Mouse (Mus musculus): Measurements from ENCODE around the gene Plin4.

The Plin4 gene

DNA sequence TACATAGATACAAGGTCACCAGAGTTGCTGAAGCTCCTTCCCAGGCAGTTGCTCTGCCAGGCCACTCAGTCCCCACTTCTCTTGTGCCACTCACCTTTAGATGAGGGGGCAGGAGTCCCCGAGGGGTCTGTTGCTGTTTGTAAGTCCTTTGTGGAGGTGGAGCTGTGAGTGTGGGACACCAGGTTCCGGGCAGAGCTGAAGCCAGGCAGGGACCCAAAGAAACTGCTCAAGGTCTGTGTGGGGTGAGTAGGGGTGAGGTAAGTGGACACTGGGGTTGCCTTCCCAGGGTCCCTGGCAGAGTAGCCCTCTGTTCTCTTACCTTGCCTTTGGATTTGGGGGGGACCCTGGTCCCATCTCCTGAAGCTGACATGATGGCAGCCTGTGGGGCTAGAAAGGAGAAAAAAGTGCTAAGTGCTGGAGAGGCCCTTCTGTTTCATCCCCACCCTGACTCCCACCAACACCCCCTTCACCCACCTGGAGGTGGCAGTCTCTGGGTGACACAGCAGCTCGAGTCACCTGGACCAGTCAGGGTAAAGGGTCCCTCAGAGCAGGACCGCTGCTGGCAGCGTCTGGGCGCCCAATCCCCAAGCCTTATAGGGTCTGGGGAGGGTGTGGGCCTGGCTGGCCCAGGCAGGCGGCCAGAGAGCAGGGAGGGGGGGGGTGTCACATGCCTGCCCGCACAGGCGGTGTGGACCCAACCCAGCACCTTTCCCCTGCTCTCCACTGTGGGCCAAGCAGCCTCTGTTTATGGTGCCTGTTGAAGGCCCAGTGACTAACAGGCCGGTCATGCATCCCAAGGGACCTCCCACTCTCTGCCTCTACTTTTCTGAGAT, at the start of gene Plin4:
TSS of gene Plin4 (minus strand) at position 585 of the 833 bp plus-strand sequence.
- in situ Hi-C loops (cut with MboI; ENCODE audit: low pct_unique_long_range_greater_than_20kb in 1 of 2, low sequenced_read_pairs in 2 of 2, unreplicated experiment in 1 of 2) = no loop called here

DNA sequence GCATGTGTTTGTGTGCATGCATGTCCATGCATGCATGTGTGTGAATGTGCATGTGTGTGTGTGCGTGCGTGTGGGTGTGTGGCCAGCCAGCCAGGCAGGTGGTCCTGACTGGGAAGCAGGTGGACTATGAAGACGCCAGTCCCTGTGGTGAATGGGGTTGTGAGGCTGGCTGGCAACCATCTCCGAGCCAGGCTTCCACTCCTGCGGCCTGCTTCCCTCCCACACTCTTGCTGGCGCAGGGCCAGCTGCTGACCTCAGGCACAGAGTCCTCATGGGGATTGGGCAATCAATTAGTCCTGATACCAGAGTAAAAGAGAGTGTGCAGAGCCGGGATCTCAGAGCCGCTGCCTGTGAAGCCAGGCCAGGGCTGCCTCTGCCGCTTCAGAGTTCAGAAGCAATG, 44.0 kb upstream of the Plin4 start:
- in situ Hi-C loops (cut with MboI; ENCODE audit: low pct_unique_long_range_greater_than_20kb in 1 of 2, low sequenced_read_pairs in 2 of 2, unreplicated experiment in 1 of 2) = no loop called here

GRCm38 (mm10) chr17:56149897-56150296, 40.3 kb upstream of the Plin4 start:
- in situ Hi-C loops (cut with MboI; ENCODE audit: low pct_unique_long_range_greater_than_20kb in 1 of 2, low sequenced_read_pairs in 2 of 2, unreplicated experiment in 1 of 2) = no loop called here

DNA sequence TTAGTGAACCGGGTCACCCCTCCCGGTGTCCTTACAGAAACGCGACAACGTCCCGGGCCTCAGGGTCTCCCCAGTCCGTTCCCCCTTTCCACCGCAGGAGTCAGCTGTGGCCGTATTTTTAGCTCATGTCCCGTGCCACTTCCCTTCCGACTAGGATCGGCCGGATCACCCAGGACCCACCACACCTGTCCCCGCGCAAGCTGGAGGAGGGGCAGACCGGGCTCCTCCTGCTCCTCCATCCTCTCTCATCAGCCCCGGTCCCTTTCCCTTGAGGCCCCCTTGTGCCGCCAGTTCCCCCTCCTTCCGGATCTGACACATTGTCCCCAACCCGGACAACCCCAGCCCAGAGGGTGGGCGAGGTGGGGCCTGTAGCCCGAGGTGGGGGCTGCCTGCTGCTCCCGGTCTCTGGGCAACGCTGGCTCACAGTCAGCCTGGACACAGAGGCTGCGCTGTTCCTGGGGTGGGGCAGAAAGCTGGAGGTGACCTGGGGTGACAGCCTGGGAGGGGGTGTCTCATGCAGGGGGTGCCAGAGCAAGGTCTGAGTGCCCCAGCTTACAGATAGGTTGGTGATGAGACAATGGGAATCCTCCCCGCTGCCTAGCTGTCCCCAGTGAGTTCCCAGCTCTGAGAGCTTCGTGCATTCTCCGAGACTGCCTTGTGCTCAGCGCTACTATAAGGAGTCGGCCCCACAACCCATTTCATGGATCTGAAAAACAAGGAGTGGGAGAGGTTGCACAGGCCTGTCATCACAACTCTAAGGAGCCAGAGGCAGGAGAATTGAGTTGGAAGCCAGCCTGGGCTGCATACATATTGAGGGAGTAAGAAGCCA, 39.4 kb upstream of the Plin4 start:
- in situ Hi-C loops (cut with MboI; ENCODE audit: low pct_unique_long_range_greater_than_20kb in 1 of 2, low sequenced_read_pairs in 2 of 2, unreplicated experiment in 1 of 2) = no loop called here

DNA sequence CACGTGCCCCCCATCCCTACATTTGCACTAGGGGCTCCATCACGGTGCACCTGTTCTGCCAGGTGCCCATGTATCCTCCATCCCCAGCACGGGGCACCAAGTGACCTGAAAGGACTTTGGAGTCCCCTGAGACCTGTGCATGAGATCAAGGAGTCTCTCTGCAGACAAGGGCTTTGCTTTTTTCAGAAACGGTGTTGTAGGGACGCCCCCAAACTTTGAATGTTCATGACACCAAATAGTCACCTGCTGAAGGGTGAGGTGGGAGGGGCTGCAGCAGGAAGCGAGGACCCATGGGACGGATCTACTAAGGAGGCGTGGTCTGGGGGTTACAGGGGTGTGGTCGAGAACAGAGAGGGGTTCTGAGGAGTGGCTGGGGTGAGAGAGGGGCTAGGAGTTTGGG, 38.7 kb upstream of the Plin4 start:
- in situ Hi-C loops (cut with MboI; ENCODE audit: low pct_unique_long_range_greater_than_20kb in 1 of 2, low sequenced_read_pairs in 2 of 2, unreplicated experiment in 1 of 2) = no loop called here

GRCm38 (mm10) chr17:56147420-56147819, 37.8 kb upstream of the Plin4 start:
- in situ Hi-C loops (cut with MboI; ENCODE audit: low pct_unique_long_range_greater_than_20kb in 1 of 2, low sequenced_read_pairs in 2 of 2, unreplicated experiment in 1 of 2) = no loop called here

DNA sequence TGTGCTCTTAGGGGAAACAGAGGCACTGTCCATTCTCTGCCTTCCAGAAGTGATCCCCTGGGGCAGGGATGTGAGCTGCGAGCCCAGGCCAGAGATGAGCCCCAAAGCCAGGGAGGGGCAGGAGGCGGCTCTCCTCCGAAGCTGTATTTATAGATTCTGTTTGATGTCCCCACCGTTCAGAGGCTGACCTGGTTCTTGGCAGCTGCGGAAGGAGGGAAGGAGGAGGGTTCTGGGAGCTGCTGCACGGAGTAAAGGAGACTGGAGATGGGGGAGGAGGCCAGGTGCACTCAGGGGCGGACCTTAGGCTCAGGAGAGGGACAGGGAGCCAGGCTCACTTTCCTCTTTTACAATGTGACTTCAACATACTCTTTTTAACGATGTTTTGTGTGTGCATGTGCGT, 36.5 kb upstream of the Plin4 start:
- in situ Hi-C loops (cut with MboI; ENCODE audit: low pct_unique_long_range_greater_than_20kb in 1 of 2, low sequenced_read_pairs in 2 of 2, unreplicated experiment in 1 of 2) = no loop called here

- in situ Hi-C loops (cut with MboI; ENCODE audit: low pct_unique_long_range_greater_than_20kb in 1 of 2, low sequenced_read_pairs in 2 of 2, unreplicated experiment in 1 of 2) = no loop called here
Observed at GRCm38 (mm10) chr17:56144546-56144945, 34.9 kb upstream of the Plin4 start.

DNA sequence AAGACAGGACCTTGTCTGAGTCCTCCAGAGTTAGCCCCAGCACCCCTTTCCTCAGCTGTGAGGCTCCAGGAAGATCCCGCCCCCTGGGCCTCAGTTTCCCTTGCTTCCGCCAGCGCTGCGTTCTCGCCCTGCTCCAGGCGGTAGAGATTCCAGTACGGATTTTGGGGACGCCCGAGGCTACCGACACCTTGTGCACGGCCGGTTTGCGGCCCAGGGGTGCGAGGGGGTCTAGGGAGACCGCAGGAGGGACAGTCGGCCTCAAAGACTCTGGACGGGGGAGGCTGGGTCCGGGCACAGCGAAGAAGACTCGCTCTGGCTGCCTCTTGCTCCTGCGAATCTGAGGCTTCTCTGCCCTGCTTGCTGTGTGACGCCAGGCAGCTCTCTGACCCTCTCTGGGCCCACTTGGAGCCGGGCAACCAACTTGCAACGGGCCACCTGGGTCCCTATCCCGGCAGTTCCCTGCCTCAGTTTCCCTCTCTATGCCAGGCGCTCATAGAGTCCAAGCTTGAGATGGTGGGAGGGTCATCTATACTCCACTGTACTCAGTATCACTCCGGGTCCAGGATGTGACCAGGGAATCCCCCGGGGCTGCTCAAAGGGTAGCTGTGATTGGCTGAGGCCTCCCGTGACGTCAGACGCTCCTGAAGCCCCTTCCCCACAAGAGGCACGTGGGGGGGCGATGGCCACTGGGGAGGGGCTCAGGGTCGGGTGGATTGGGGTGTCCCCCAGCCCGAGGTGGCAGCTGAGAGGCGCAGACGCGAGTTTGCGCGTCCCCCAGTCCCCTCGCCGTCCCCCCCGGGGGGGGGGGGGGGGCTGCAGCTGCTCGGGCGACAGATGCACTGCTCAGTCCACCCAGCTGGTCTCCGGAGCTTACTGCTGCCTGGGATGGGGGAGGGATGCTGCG, 32.4 kb upstream of the Plin4 start:
- in situ Hi-C loops (cut with MboI; ENCODE audit: low pct_unique_long_range_greater_than_20kb in 1 of 2, low sequenced_read_pairs in 2 of 2, unreplicated experiment in 1 of 2) = no loop called here

- in situ Hi-C loops (cut with MboI; ENCODE audit: low pct_unique_long_range_greater_than_20kb in 1 of 2, low sequenced_read_pairs in 2 of 2, unreplicated experiment in 1 of 2) = no loop called here
Observed at GRCm38 (mm10) chr17:56139858-56140595, 30.4 kb upstream of the Plin4 start, which contains the start of gene Sema6b. Gene Sema6b (minus strand): TSS chr17:56140343.

GRCm38 (mm10) chr17:56139355-56139754, 29.8 kb upstream of the Plin4 start:
- in situ Hi-C loops (cut with MboI; ENCODE audit: low pct_unique_long_range_greater_than_20kb in 1 of 2, low sequenced_read_pairs in 2 of 2, unreplicated experiment in 1 of 2) = no loop called here

DNA sequence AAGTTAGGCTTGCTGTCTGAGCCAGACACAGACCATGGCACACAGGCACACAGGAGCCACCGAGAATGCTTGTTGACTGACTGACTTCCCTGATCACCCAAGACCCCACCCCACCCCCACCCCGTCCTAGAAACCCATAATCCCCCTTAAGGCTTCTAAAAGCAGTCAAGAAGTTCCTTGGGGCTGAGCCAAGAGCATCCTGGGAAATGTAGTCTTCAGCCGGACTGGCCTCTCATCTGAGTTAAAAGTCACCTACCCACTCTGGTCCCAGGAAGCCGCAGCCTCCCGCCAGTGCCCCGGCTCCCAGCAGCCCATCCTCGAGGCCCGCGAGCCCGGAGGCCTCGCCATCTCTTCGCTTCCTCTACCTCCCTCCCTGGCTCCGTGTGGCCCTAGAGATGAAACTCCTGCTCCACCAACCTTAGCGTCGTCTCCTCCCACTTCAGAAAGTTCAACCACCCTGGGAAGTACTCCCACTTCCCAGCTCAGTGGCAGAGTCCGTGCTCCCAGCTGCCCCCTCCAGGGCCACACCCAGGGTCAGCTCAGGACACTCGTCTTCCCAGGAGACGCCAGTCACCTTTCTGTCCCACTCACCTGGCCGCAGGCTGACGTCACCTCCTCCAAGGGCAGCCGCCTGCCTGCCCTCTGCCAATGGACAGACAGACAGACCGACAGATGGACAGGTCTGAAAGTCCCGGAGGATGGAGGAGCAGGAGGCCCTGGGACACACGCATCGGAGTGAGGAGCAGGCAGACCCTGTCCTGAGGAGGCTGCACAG, 28.4 kb upstream of the Plin4 start:
- in situ Hi-C loops (cut with MboI; ENCODE audit: low pct_unique_long_range_greater_than_20kb in 1 of 2, low sequenced_read_pairs in 2 of 2, unreplicated experiment in 1 of 2) = no loop called here

GRCm38 (mm10) chr17:56136558-56136957, 27.0 kb upstream of the Plin4 start:
- in situ Hi-C loops (cut with MboI; ENCODE audit: low pct_unique_long_range_greater_than_20kb in 1 of 2, low sequenced_read_pairs in 2 of 2, unreplicated experiment in 1 of 2) = no loop called here

DNA sequence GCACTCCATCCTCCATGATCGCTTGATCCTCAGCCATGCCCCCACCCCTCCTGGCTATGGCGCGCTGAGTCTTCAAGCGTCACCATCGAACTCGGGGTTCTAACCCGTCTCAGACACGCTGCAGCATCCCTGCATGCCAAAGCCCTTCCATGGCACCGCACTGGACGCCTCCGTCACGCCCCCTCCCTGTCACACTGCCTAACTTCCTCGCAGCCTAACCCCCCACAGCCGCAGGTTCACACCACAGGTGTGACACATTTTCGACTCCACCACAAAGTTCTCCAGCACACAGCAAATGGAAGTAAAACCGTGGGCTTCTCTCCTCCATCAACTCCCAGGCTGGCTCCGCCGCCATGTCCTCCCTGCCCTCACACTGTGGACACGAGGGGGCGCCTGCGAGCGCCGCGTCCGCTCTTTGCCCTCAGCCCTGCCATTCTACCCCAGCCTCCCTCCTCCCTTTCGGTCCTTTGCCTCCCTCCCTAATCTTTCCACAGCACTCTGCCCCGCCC, 24.9 kb upstream of the Plin4 start:
- in situ Hi-C loops (cut with MboI; ENCODE audit: low pct_unique_long_range_greater_than_20kb in 1 of 2, low sequenced_read_pairs in 2 of 2, unreplicated experiment in 1 of 2) = no loop called here

DNA sequence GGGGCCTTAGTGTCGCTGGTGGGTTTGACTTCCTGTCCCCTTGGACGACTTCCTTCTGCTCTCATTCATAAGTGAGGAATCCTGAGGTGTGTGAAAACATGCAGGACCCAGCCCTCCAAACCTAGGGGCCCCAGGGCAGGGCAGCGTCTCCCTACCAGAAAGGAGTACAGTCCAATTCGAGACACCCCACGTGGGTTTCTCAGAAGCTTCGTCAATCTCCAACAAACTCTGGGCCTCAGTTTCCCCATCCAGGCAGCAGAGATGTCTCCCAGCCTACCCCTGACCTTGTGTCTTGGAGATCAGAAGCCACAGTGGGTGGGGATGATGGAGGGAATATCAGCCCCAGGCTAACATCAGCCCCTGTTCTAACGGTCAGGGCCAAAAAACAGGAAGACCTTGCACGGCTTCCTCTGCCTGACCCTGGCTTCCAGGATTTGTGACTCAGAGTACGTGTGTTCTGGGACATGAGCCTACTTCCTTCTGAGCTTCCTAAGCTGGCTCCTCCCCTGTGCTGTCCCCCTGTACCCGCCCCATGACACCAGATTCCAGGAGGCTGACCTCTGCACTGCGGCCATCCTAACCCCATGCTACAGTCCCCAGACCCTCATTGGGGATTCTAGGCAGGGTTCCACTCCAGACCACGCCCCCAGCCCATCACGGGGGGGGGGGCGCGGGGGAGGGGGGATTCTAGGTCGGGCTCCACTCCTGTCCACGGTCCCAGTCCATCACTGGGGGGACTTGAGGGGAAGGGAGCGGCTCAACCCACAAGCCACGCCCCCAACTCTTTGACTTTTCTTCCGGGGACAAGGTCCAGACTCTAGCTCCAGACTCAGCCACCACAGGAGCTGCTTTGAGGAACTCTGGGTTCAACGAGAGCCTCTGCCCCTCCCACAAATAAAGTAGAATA, 24.1 kb upstream of the Plin4 start:
- in situ Hi-C loops (cut with MboI; ENCODE audit: low pct_unique_long_range_greater_than_20kb in 1 of 2, low sequenced_read_pairs in 2 of 2, unreplicated experiment in 1 of 2) = no loop called here

DNA sequence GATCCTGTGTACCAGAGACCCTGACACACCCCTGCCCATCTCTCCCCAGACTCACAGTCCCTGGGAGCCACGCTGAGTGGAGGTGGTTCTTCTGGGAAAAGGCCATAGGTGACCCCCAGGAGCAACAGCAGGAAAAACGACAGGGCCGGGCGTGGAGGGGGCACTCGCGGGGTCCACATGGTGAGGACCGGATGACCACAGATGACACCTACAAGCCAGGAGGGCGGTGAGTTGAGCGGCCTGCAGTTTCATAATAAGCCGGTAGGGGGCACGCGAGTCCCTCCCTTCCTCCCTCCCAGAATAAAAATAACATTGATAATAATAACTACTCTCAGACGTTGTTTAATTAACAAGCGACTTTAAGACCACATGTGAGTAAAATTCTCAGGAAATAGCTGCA, 23.1 kb upstream of the Plin4 start:
- in situ Hi-C loops (cut with MboI; ENCODE audit: low pct_unique_long_range_greater_than_20kb in 1 of 2, low sequenced_read_pairs in 2 of 2, unreplicated experiment in 1 of 2) = no loop called here
